ENCODE assay signal across 9 mouse cellular contexts in the genomic region with DNA sequence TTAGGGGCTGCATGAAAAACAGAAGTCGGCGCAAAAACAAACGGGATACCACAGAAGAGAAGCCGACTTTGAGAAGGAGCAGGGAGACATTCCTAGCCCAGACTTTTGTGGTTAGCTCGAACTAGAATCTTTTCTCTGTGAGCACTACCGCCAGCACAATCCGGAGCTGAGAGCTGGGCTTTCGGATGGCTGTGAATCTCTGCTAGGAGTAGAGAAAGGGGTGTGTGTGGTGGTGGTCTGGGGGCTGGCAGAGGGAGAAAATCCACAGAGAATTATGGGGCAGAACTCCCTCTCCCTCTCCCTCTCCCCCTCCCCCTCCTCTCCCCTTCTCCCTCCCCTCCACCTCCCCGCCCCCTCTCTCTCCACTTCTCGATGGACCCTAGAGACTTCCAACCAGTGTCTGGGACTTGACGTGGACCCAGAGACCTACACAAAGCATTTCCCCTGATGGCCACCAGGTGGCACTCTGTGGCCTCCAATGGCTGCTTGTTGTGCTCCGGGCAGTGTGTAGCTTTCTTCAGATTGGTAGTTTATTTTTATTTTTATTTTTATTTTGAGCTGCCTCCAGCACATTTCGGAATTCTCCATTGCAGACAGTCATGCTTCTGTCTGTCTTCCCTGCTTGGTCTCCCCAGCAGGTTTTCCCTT. TPM values are rescaled to one million over a fixed set of nuclear protein-coding genes. Genes with fewer than 3 reads are reported as not detected.
DNase-seq lines count a peak whose midpoint lies in the region; ATAC-seq lines count a peak whose summit lies in the region.
"Had no signal": no experiment of that assay in that cellular context is flagged by ENCODE, and none has a peak within 500 bp of the region (broad histone marks: within the 10 kb centered on the region; RNA-seq: fewer than 3 reads in every experiment).

No protein-coding gene starts in this region.

- DNase-seq in MN1 (ENCODE audit: low spot score) = peak; percentile 81
- DNase-seq in c-Kit-positive CD71-positive TER-119-positive erythroid progenitor cells, embryonic 14.5 days (ENCODE audit: low spot score) = peak; percentile 35
- DNase-seq in hindbrain, embryonic 11.5 days (ENCODE audit: low spot score) = peak; percentile 84
- DNase-seq in layer of hippocampus, postnatal 36 days = peak; percentile 75 to 76
- peak; percentile 82 for DNase-seq in mesoderm, embryonic 11.5 days (ENCODE audit: low read depth, low spot score)
- DNase-seq in right cerebral cortex, postnatal 36 days (ENCODE audit: low spot score in 2 of 2) = peak; percentile 66 to 68

- no peaks in the 10 kb centered on the region for H3K36me3 ChIP-seq in forebrain, embryonic 15.5 days
- H3K36me3 ChIP-seq in hindbrain, embryonic 11.5 days (ENCODE audit: control insufficient read depth, insufficient read depth, low read length) = no peaks in the 10 kb centered on the region
- H3K36me3 ChIP-seq: liver, embryonic 15.5 days had no signal

- ATAC-seq in forebrain, embryonic 15.5 days (replicated peaks) = peak; percentile 81
- peak; percentile 66; the same call in 1 of the 2 replicates for ATAC-seq in hindbrain, embryonic 11.5 days (ENCODE audit: low FRiP score)
- no peak for ATAC-seq in activated CD4-positive, CD25-positive, alpha-beta regulatory T cell, adult 4 months

- H3K27ac ChIP-seq in forebrain, embryonic 15.5 days (replicated peaks) = no peak overlapping the region
- no peak overlapping the region for H3K27ac ChIP-seq in hindbrain, embryonic 11.5 days (ENCODE audit: low read depth, low read length)
- H3K27ac ChIP-seq: liver, embryonic 15.5 days had no signal

- no peak overlapping the region for H3K4me3 ChIP-seq in forebrain, embryonic 15.5 days
- H3K4me3 ChIP-seq in hindbrain, embryonic 11.5 days (ENCODE audit: low read depth, low read length) = no peak overlapping the region
- H3K4me3 ChIP-seq: liver, embryonic 15.5 days had no signal

- 30% methylated on average over 12 of the region's 13 CpGs for WGBS in forebrain, embryonic 15.5 days
- WGBS in hindbrain, embryonic 11.5 days = 43% methylated on average over 12 of the region's 13 CpGs

- H3K27me3 ChIP-seq in forebrain, embryonic 15.5 days = no peaks in the 10 kb centered on the region
- H3K27me3 ChIP-seq in hindbrain, embryonic 11.5 days (ENCODE audit: control insufficient read depth, insufficient read depth, low read length) = no peaks in the 10 kb centered on the region
- H3K27me3 ChIP-seq: liver, embryonic 15.5 days had no signal

- no peak overlapping the region for H3K4me2 ChIP-seq in forebrain, embryonic 15.5 days (replicated peaks)
- H3K4me2 ChIP-seq in hindbrain, embryonic 11.5 days (replicated peaks; ENCODE audit: low read depth, low read length) = no peak overlapping the region
- H3K4me2 ChIP-seq: liver, embryonic 15.5 days had no signal

- no peaks in the 10 kb centered on the region for H3K9me3 ChIP-seq in forebrain, embryonic 15.5 days
- no peaks in the 10 kb centered on the region for H3K9me3 ChIP-seq in hindbrain, embryonic 11.5 days (ENCODE audit: control insufficient read depth, low read length)
- H3K9me3 ChIP-seq: liver, embryonic 15.5 days had no signal

- no peak overlapping the region for H3K9ac ChIP-seq in forebrain, embryonic 15.5 days (replicated peaks)
- no peak overlapping the region for H3K9ac ChIP-seq in hindbrain, embryonic 11.5 days (ENCODE audit: low read depth, low read length)
- H3K9ac ChIP-seq: liver, embryonic 15.5 days had no signal

- H3K4me1 ChIP-seq in forebrain, embryonic 15.5 days = peaks cover 10% of the 10 kb centered on the region
- H3K4me1 ChIP-seq in hindbrain, embryonic 11.5 days (replicated peaks; ENCODE audit: control insufficient read depth, insufficient read depth, low read length) = no peaks in the 10 kb centered on the region

RNA-seq across cellular contexts. Expression of a gene that starts 20.5 kb away (rescaled TPM):
- polyA plus RNA-seq in forebrain, embryonic 15.5 days (2015; fragmentation: Nextera tagmentation; extraction: Ambion mirVana) = 517 and 526 TPM in 2 replicates
- 457 and 469 TPM in 2 replicates for polyA plus RNA-seq in hindbrain, embryonic 11.5 days (2014; fragmentation: Nextera tagmentation; extraction: Ambion mirVana)
- total RNA-seq in layer of hippocampus, postnatal 36 days (2021) = 100 to 1,000 TPM; 290 to 315 TPM
- polyA plus RNA-seq in activated CD4-positive, CD25-positive, alpha-beta regulatory T cell, adult 4 months (2017; shearing (Covaris generic)) = 100 to 1,000 TPM; 119 to 138 TPM
